Mouse (Mus musculus) intestine, postnatal 0 days (tissue): ENCODE measurements around the gene Fam3b. TPM values are rescaled to one million over a fixed set of nuclear protein-coding genes. Genes with fewer than 3 reads are reported as not detected.

Experiments
- ATAC-seq: fragments of 200-750 bp; cut with Nextera tagmentation; 2 replicates; pipeline ENCODE4 v1.8.0; 2017; ENCODE audit warnings: mild to moderate bottlenecking, moderate TSS enrichment, moderate library complexity
- H3K27ac ChIP-seq: fragments of 300-500 bp; sonication (generic); 2 replicates; pipeline ENCODE4 v1.5.1; 2014; ENCODE audit warnings: mild to moderate bottlenecking, low read depth, low read length, moderate library complexity
- H3K27me3 ChIP-seq: fragments of 300-500 bp; sonication (generic); replicated peaks from 2 replicates; pipeline ENCODE4 v1.6.1; 2014; ENCODE audit warnings: low read length, mixed read lengths; ENCODE audit not compliant: control insufficient read depth, insufficient read depth
- H3K36me3 ChIP-seq: fragments of 300-500 bp; sonication (generic); 2 replicates; pipeline ENCODE4 v1.6.1; 2014; ENCODE audit warnings: mild to moderate bottlenecking, moderate library complexity; ENCODE audit not compliant: control insufficient read depth, insufficient read depth
- H3K4me1 ChIP-seq: fragments of 300-500 bp; sonication (generic); replicated peaks from 2 replicates; pipeline ENCODE4 v1.6.1; 2014; ENCODE audit warnings: antibody characterized with exemption, low read length, mixed read lengths; ENCODE audit not compliant: control insufficient read depth, insufficient read depth
- H3K4me2 ChIP-seq: fragments of 300-500 bp; sonication (generic); replicated peaks from 2 replicates; pipeline ENCODE4 v1.6.1; 2014; ENCODE audit warnings: low read depth, mild to moderate bottlenecking, moderate library complexity
- H3K4me3 ChIP-seq: fragments of 300-500 bp; sonication (generic); 2 replicates; pipeline ENCODE4 v1.5.1; 2014; ENCODE audit warnings: low read depth, low read length
- H3K9ac ChIP-seq: fragments of 300-500 bp; sonication (generic); 2 replicates; pipeline ENCODE4 v1.6.1; 2014; ENCODE audit warnings: mild to moderate bottlenecking, low read depth, low read length
- H3K9me3 ChIP-seq: fragments of 300-500 bp; sonication (generic); 2 replicates; pipeline ENCODE4 v1.6.1; 2016; ENCODE audit warnings: mixed run types; ENCODE audit not compliant: control insufficient read depth
- CTCF ChIP-seq: sonication (generic); IDR thresholded peaks from 2 replicates; pipeline ENCODE4 v1.5.1; 2016; ENCODE audit warnings: low read depth, mild to moderate bottlenecking, control low read depth, antibody characterized with exemption, moderate library complexity
- WGBS: fragments of 180-500 bp; shearing (Covaris S2); extraction: QIAGEN DNeasy Blood & Tissue Kit; methylation state at CpG from one replicate; pipeline ENCODE4 v1.1.7; 2014; 5-methylcytosine and 5-hydroxymethylcytosine counted together
- polyA plus RNA-seq: library from polyadenylated mRNA; unstranded; fragments of >200 nt; fragmentation: Nextera tagmentation; extraction: Ambion mirVana; gene quantifications from 2 replicates; pipeline ENCODE4 v1.2.1, GENCODE M21; 2015

Gene Fam3b
- polyA plus RNA-seq, 1 experiment from 2014 or later, result 5.8 TPM

DNA sequence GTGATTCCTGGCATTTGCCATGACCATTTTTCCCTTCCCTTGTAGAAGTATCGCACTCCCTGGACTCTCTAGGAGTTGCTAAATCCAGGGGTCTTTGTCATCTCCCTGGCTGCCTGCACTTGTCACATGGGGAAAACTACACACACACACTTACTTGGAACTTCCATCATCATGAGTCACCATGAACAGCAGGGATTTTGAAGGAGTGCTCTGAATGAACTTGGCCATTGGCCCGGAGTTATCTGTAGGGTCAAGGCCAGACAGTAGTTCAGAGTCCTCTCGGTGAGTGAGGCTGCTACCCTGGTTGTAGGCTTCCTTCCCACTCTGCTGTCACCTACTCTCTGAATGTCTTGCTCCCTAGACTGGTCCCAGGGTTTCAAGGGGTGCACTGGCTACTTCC is 39.0 kb downstream of the Fam3b start:
- H3K4me3 ChIP-seq, result no peak overlapping the region
- H3K27me3 ChIP-seq, result no peaks in the 10 kb centered on the region
- H3K36me3 ChIP-seq, result no peaks in the 10 kb centered on the region
- 67% methylated on average over 3 of the region's 3 CpGs for WGBS
- H3K9me3 ChIP-seq, result no peaks in the 10 kb centered on the region
- peak; percentile 33; the same call in 1 of the 2 replicates for ATAC-seq
- H3K9ac ChIP-seq, result no peak overlapping the region
- TF ChIP-seq CTCF, result no peak
- H3K27ac ChIP-seq, result no peak overlapping the region
- H3K4me1 ChIP-seq, result no peaks in the 10 kb centered on the region
- no peak overlapping the region for H3K4me2 ChIP-seq

DNA sequence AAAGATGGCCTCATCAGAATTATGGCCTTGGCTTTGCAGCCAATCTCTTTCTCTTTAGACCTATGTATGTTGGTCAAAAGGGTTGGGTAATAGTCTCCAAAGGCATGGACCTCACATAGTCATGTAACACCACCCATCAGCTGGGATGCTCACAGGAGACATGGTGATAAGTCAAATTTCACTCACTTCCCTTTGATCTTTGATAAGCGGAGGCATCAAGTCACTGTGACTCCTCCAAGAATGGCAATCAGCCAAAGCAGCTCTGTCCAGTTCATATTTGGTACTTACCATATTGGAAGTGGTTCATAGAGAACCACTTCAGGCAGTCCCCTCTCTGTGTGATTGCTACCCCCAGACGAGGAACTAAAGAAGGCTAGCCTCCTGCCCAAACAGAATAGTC is 39.9 kb downstream of the Fam3b start:
- no peak overlapping the region for H3K4me3 ChIP-seq
- no peaks in the 10 kb centered on the region for H3K4me1 ChIP-seq
- WGBS, result 85% methylated on average over 2 of the region's 2 CpGs
- H3K4me2 ChIP-seq, result no peak overlapping the region
- no peak for TF ChIP-seq CTCF
- H3K27me3 ChIP-seq, result no peaks in the 10 kb centered on the region
- no peaks in the 10 kb centered on the region for H3K36me3 ChIP-seq
- H3K9ac ChIP-seq, result no peak overlapping the region
- no peaks in the 10 kb centered on the region for H3K9me3 ChIP-seq
- no peak overlapping the region for H3K27ac ChIP-seq
- ATAC-seq, result no peak

DNA sequence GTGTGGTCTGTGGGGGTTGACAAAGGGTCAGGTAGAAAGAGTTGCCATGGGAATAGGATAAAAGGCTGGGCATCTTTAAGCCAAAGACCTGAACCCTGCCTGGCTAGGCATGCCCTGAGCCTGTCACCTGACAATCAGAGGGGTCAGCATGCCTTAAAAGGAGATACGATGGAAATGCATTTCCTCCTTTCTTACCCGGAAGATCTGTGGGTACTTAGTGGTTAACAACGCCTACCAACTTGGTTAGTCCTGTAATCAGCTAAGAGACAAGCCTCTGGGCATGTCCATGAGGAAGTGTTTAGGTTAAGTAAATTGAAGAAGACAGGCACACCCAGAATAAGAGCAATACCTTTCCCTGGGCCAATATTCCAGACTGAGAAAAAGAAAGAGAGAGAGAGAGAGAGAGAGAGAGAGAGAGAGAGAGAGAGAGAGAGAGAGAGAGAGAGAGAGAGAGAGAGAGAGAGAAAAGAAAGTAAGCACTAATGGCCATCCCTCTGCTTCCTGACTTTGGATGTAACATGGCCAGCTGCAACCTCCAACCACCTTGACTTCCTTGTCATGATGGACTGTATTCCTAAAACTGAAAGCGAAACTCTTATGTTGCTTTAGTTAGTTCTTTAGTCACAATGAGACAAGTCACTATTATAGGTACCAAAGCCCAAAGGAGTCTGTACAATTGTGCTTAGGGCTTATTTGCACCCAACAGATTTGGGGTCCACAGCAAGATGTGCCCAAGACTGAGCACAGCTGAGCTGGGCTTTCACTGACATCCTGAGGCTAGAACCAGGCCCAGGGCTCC is 46.4 kb downstream of the Fam3b start:
- 49% methylated on average over 4 of the region's 4 CpGs for WGBS
- Histone ChIP-seq H3K4me1 (no peaks in the 10 kb centered on the region), H3K9me3 (no peaks in the 10 kb centered on the region), H3K4me3 (no peak overlapping the region), H3K27me3 (no peaks in the 10 kb centered on the region), H3K9ac (no peak overlapping the region), H3K36me3 (no peaks in the 10 kb centered on the region), H3K4me2 (no peak overlapping the region), H3K27ac (no peak overlapping the region)
- ATAC-seq, result 0 out of 2 replicates have a peak, but pooled peaks have one; percentile 51
- TF ChIP-seq CTCF, result no peak

DNA sequence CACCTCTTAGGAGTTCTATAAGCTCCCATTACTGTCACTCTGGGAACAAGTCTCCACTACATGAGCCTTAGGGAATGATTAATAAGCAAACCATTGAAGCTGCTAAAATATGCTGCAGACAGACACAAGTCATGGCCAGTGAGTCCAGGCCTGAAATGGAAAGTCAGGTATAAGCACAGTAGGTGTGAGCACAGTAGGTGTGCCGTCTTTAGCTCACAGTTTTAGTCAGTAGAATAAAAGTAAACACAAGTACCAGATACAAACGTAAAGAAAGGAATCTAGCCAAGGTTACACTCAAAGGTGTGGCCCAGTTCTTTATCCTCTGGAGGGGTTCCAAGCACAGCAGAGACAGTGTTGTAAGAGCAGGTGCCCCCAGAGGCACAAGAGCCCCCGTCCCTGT is 47.1 kb downstream of the Fam3b start:
- Histone ChIP-seq H3K4me3 (no peak overlapping the region), H3K27ac (no peak overlapping the region), H3K4me2 (no peak overlapping the region), H3K9ac (no peak overlapping the region), H3K9me3 (no peaks in the 10 kb centered on the region), H3K27me3 (no peaks in the 10 kb centered on the region), H3K4me1 (no peaks in the 10 kb centered on the region), H3K36me3 (no peaks in the 10 kb centered on the region)
- WGBS, result 39% methylated on average over 3 of the region's 3 CpGs
- ATAC-seq, result no peak
- TF ChIP-seq CTCF, result no peak

DNA sequence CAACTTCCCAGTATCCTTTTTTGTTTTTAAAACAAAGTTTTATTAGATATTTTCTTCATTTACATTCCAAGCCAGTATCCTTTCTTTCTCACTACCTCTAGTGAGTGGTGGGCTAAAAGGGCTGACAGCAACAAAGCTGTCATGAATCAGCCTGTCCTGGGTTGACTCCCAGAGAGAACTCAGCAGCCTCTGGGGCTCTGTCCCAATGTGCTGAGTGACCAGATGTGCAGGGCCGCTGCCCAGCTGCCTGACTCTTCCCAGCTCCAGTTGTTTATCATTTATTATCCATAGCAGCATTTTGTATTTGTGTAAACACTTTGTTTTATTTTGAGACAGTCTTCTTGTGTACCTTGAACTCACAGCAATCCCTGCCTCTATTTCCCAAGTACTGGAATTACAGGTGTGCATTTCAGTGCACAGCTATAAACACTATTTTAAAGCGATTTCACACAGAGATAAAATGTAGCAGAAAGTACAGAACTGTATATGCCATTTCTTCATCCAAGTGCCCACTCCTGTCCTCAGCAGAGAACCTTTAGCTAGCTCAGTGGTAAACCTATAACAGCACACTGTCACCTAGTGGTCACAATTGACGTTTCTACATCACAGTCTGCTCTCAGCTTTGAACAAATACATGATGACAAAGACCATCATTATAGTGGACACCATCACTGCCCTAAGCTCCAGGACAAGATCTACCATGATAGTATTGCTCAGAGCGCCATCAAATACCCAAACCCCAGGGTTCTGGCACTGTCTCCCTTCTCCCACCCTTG is 48.2 kb downstream of the Fam3b start:
- Histone ChIP-seq H3K27ac (no peak overlapping the region), H3K36me3 (no peaks in the 10 kb centered on the region), H3K27me3 (no peaks in the 10 kb centered on the region), H3K9me3 (no peaks in the 10 kb centered on the region), H3K4me2 (no peak overlapping the region), H3K9ac (no peak overlapping the region), H3K4me1 (no peaks in the 10 kb centered on the region), H3K4me3 (no peak overlapping the region)
- WGBS, result 59% methylated on average over 4 of the region's 4 CpGs
- no peak for ATAC-seq
- TF ChIP-seq CTCF, result peak; percentile 81

DNA sequence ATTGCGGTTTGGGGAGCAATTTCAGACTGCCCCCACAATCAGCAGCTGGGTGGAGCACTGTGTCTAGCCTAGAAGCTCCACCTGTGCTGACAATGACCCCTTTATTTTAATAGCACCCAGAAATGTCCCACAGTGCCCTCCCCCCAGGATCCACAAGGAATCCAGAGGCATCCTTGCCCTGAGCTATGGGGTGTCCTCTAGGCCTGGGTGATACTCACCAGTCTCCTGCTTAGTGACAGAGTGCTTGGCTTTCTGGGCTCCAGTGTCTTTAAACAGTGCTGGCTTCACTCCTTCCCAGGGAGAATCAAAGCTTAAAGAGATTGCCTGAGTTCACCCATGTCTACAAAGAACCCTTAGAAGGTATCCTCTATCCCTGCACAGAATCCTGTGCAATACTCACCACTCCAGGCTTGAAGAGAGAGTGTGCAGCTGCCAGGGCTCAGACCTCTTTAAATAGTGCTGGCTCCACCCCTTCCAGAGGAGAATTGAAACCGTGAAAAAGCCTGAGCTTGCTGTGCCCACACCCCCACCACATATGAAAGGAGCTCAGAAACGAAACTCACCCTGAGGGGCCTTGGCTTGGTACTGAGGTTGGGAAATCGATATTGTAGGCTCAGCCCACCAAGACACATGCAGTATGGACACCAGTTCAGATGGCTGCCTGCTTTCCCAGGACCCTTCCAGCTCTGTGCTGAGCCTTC is 52.0 kb downstream of the Fam3b start, which contains the start of gene Mx1:
Gene Mx1, minus strand, starts transcription at position 427 of the 701 bp plus-strand sequence.
- 17% methylated on average over 4 of the region's 4 CpGs for WGBS
- no peaks in the 10 kb centered on the region for H3K4me1 ChIP-seq
- peak; percentile 52; the same call in 1 of the 2 replicates for ATAC-seq
- no peaks in the 10 kb centered on the region for H3K36me3 ChIP-seq
- no peak for TF ChIP-seq CTCF
- H3K4me3 ChIP-seq, result no peak within 1 kb of the TSS
- no peak within 1 kb of the TSS for H3K4me2 ChIP-seq
- no peaks in the 10 kb centered on the region for H3K9me3 ChIP-seq
- H3K9ac ChIP-seq, result no peak within 1 kb of the TSS
- H3K27me3 ChIP-seq, result no peaks in the 10 kb centered on the region
- no peak within 1 kb of the TSS for H3K27ac ChIP-seq
